ENCODE assay signal across 17 mouse cellular contexts in the genomic region with DNA sequence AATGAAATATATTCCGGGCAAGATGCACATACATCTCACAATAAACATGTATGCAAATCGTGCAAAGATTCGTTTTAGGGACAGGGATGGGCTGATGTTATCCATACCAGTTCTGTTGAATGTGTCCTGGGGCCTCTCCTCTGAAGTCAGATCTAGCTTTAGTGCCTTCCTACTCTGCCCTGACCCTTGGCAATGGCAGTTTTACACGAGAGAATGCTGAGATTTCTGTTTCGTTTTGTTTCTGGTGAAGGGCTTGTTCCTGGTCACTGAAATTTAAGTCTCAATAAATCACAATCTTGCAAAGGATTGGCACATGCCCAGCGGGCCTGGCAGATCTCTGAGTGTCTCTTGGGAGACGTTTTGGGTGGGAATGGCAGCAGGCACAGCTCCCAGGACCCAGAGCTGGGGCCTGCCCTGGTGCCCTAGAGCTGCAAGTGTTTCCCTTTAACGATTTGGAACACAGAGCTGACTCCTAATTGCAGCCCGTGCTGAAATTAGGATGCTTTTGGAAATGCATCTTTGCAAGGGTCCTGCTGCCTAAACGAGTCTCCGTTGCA.
A peak's percentile ranks its signal among the peaks of the same experiment; 100 is the strongest.
DNase-seq lines count a peak whose midpoint lies in the region; ATAC-seq lines count a peak whose summit lies in the region.
"Had no signal": no experiment of that assay in that cellular context is flagged by ENCODE, and none has a peak within 500 bp of the region (broad histone marks: within the 10 kb centered on the region; RNA-seq: fewer than 3 reads in every experiment).

No protein-coding gene starts in this region.

- H3K27ac ChIP-seq in forebrain, embryonic 10.5 days: peak overlapping the region; percentile 35; the same call in 1 of the 2 replicates
- H3K27ac ChIP-seq in forebrain, embryonic 15.5 days (replicated peaks): no peak overlapping the region; the same call in 1 of the 2 replicates
- H3K27ac ChIP-seq in midbrain, embryonic 16.5 days (ENCODE audit: low read length): no peak overlapping the region
- H3K27ac ChIP-seq: embryonic facial prominence, embryonic 15.5 days; heart, embryonic 13.5 days; liver, embryonic 12.5 days; lung, embryonic 15.5 days had no signal

- no peaks in the 10 kb centered on the region for H3K36me3 ChIP-seq in forebrain, embryonic 10.5 days (replicated peaks)
- no peaks in the 10 kb centered on the region for H3K36me3 ChIP-seq in forebrain, embryonic 15.5 days
- no peaks in the 10 kb centered on the region for H3K36me3 ChIP-seq in midbrain, embryonic 16.5 days (ENCODE audit: control insufficient read depth, insufficient read depth, low read length)
- H3K36me3 ChIP-seq: embryonic facial prominence, embryonic 15.5 days; heart, embryonic 13.5 days; liver, embryonic 12.5 days; lung, embryonic 15.5 days had no signal

- H3K4me3 ChIP-seq in forebrain, embryonic 10.5 days: no peak overlapping the region
- H3K4me3 ChIP-seq in forebrain, embryonic 15.5 days: no peak overlapping the region
- no peak overlapping the region for H3K4me3 ChIP-seq in midbrain, embryonic 16.5 days (ENCODE audit: low read depth, low read length)
- H3K4me3 ChIP-seq: embryonic facial prominence, embryonic 15.5 days; heart, embryonic 13.5 days; liver, embryonic 12.5 days; lung, embryonic 15.5 days; megakaryocyte, embryonic 14.5 days had no signal

- no peak overlapping the region for H3K4me2 ChIP-seq in forebrain, embryonic 15.5 days (replicated peaks)
- H3K4me2 ChIP-seq in midbrain, embryonic 16.5 days (ENCODE audit: low read length): no peak overlapping the region
- H3K4me2 ChIP-seq: embryonic facial prominence, embryonic 15.5 days; heart, embryonic 13.5 days; liver, embryonic 12.5 days; lung, embryonic 15.5 days had no signal

- no peaks in the 10 kb centered on the region for H3K9me3 ChIP-seq in forebrain, embryonic 10.5 days
- no peaks in the 10 kb centered on the region for H3K9me3 ChIP-seq in forebrain, embryonic 15.5 days
- no peaks in the 10 kb centered on the region for H3K9me3 ChIP-seq in midbrain, embryonic 16.5 days (replicated peaks; ENCODE audit: control insufficient read depth, low read length, poor library complexity, severe bottlenecking)
- H3K9me3 ChIP-seq: embryonic facial prominence, embryonic 15.5 days; heart, embryonic 13.5 days; liver, embryonic 12.5 days; lung, embryonic 15.5 days; megakaryocyte, embryonic 14.5 days had no signal

- no peak for DNase-seq in forebrain, embryonic 10.5 days (ENCODE audit: extremely low spot score, low spot score)
- peak; percentile 4 to 21 for DNase-seq in layer of hippocampus, postnatal 14 days (ENCODE audit: low spot score in 2 of 2)
- DNase-seq in layer of hippocampus, adult 18-20 months (ENCODE audit: low spot score in 2 of 2): no peak
- peak; percentile 26 for DNase-seq in MN1 (ENCODE audit: low spot score)
- peak; percentile 13 for DNase-seq in adrenal gland, postnatal 25 days
- DNase-seq in cerebellum, adult 9-11 months: no peak
- DNase-seq: B cell, adult 2 months; cerebellum, adult 11 months; heart, postnatal 4 days; thymus, adult 2 months had no signal

- H3K4me1 ChIP-seq in forebrain, embryonic 10.5 days: peaks cover 18% of the 10 kb centered on the region
- peaks cover 7% of the 10 kb centered on the region for H3K4me1 ChIP-seq in forebrain, embryonic 15.5 days
- 0 out of 2 replicates have a peak, but pooled peaks cover 2% of the 10 kb centered on the region for H3K4me1 ChIP-seq in midbrain, embryonic 16.5 days (ENCODE audit: control insufficient read depth, insufficient read depth, low read length)
- H3K4me1 ChIP-seq: embryonic facial prominence, embryonic 15.5 days; heart, embryonic 13.5 days; liver, embryonic 12.5 days; lung, embryonic 15.5 days had no signal

- H3K9ac ChIP-seq in forebrain, embryonic 15.5 days (replicated peaks): no peak overlapping the region
- H3K9ac ChIP-seq in midbrain, embryonic 16.5 days (ENCODE audit: low read depth, low read length): no peak overlapping the region
- H3K9ac ChIP-seq: embryonic facial prominence, embryonic 15.5 days; heart, embryonic 13.5 days; liver, embryonic 12.5 days; lung, embryonic 15.5 days had no signal

- WGBS in forebrain, embryonic 10.5 days: 81% methylated on average over 11 of the region's 11 CpGs
- WGBS in forebrain, embryonic 15.5 days: 54% methylated on average over 11 of the region's 11 CpGs
- WGBS in midbrain, embryonic 16.5 days: 74% methylated on average over 11 of the region's 11 CpGs

- ATAC-seq in forebrain, embryonic 15.5 days (replicated peaks): no peak
- no peak for ATAC-seq in midbrain, embryonic 16.5 days
- ATAC-seq: liver, embryonic 12.5 days had no signal

- no peaks in the 10 kb centered on the region for H3K27me3 ChIP-seq in forebrain, embryonic 10.5 days (ENCODE audit: poor library complexity, severe bottlenecking)
- H3K27me3 ChIP-seq in forebrain, embryonic 15.5 days: no peaks in the 10 kb centered on the region
- no peaks in the 10 kb centered on the region for H3K27me3 ChIP-seq in midbrain, embryonic 16.5 days (ENCODE audit: control insufficient read depth, insufficient read depth, low read depth, low read length)
- H3K27me3 ChIP-seq: embryonic facial prominence, embryonic 15.5 days; heart, embryonic 13.5 days; liver, embryonic 12.5 days; lung, embryonic 15.5 days; megakaryocyte, embryonic 14.5 days had no signal

Comparison
In these comparisons a context has a peak if more than half of its experiments do, and no peak if none do; other contexts are left out.
1. DNase-seq: peak in layer of hippocampus, postnatal 14 days (2 of 2), MN1 (single experiment) and adrenal gland, postnatal 25 days (single experiment); none in forebrain, embryonic 10.5 days (single experiment), layer of hippocampus, adult 18-20 months (0 of 2) and cerebellum, adult 9-11 months (single experiment).